Mouse (Mus musculus): ENCODE data around the gene Bahcc1. TPM values are rescaled to one million over a fixed set of nuclear protein-coding genes. Genes with fewer than 3 reads are reported as not detected.
A peak's percentile ranks its signal among the peaks of the same experiment; 100 is the strongest.

The Bahcc1 gene
- polyA plus RNA-seq, 2 experiments = 14.0 to 22.9 TPM

DNA sequence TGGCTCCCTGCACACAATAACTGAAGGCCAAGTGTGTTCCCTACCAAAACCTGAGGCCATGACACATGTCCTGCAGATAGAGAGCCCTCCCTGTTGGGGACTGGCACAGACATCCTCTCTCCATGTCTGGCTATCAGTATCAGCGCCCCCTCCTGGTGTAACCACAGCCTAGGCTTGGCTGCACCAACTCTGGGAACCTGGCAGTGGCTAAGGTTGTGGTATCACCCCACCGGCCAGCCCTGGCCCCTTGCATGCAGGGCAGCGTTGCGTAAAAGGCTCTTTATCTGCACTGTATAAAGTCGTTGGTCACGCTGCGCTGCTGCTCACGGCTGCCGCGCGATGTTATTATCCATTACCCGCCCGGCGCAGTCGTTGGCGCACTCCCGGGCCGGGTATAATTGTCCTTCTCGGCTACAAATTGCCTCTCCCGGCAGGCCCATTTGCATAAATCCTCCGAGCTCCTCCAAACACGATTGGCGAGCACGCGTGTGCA, 47.6 kb downstream of the Bahcc1 start:
- 72% methylated on average over 25 of the region's 25 CpGs for WGBS
- no peak for TF ChIP-seq POLR2A (IDR thresholded peaks at IDR 0.05; ENCODE audit: borderline replicate concordance, extremely low read depth, insufficient read depth, insufficient read length)
- Histone ChIP-seq H3K9me3 (ENCODE audit: control insufficient read depth, low read length) (no peaks in the 10 kb centered on the region), H3K9ac (ENCODE audit: low read depth, low read length, severe bottlenecking) (no peak overlapping the region), H3K4me2 (replicated peaks; ENCODE audit: low read depth, low read length, severe bottlenecking) (no peak overlapping the region), H3K36me3 (ENCODE audit: control insufficient read depth, insufficient read depth, low read length) (peaks cover 96% of the 10 kb centered on the region), H3K4me1 (ENCODE audit: control insufficient read depth, insufficient read depth, low read length) (no peaks in the 10 kb centered on the region), H3K4me3 (replicated peaks; ENCODE audit: low read length) (no peak overlapping the region), H3K27me3 (ENCODE audit: control insufficient read depth, insufficient read depth, low read length) (no peaks in the 10 kb centered on the region), H3K27ac (replicated peaks; ENCODE audit: low read depth, low read length) (no peak overlapping the region)
- DNase-seq (ENCODE audit: low spot score) (no peak), ATAC-seq (ENCODE audit: low FRiP score, low read depth) (no peak; the same call in 1 of the 2 replicates)

DNA sequence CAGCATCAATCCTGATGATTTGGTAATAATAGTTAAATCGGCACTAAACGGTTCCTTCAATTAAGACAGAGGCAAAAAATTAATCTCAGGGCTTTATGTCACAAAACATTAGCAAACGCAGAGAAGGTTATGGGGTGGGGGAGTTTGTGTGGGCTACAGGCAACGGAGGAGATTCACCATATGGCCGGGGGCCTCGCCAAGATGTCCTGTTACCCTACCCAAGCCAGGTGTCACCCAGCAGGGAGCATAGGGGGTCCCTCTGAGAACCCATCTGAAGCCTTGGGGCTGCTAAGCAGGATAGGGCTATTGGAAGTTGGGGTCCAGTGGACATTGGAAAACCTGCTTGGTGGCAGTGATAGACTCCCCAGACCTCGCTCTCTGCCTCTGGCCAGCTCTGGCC, 48.0 kb downstream of the Bahcc1 start:
- ATAC-seq (ENCODE audit: low FRiP score, low read depth) = no peak
- H3K9me3 ChIP-seq (ENCODE audit: control insufficient read depth, low read length) = no peaks in the 10 kb centered on the region
- WGBS = 83% methylated on average over 7 of the region's 7 CpGs
- no peak for TF ChIP-seq POLR2A (IDR thresholded peaks at IDR 0.05; ENCODE audit: borderline replicate concordance, extremely low read depth, insufficient read depth, insufficient read length)
- H3K36me3 ChIP-seq (ENCODE audit: control insufficient read depth, insufficient read depth, low read length) = peaks cover 97% of the 10 kb centered on the region
- DNase-seq (ENCODE audit: low spot score) = no peak
- 0 out of 2 replicates have a peak overlapping the region, but pooled peaks have one; percentile 26 for H3K27ac ChIP-seq (replicated peaks; ENCODE audit: low read depth, low read length)
- no peaks in the 10 kb centered on the region for H3K27me3 ChIP-seq (ENCODE audit: control insufficient read depth, insufficient read depth, low read length)
- no peak overlapping the region for H3K4me3 ChIP-seq (replicated peaks; ENCODE audit: low read length)
- H3K4me2 ChIP-seq (replicated peaks; ENCODE audit: low read depth, low read length, severe bottlenecking) = no peak overlapping the region
- H3K9ac ChIP-seq (ENCODE audit: low read depth, low read length, severe bottlenecking) = no peak overlapping the region
- no peaks in the 10 kb centered on the region for H3K4me1 ChIP-seq (ENCODE audit: control insufficient read depth, insufficient read depth, low read length)

DNA sequence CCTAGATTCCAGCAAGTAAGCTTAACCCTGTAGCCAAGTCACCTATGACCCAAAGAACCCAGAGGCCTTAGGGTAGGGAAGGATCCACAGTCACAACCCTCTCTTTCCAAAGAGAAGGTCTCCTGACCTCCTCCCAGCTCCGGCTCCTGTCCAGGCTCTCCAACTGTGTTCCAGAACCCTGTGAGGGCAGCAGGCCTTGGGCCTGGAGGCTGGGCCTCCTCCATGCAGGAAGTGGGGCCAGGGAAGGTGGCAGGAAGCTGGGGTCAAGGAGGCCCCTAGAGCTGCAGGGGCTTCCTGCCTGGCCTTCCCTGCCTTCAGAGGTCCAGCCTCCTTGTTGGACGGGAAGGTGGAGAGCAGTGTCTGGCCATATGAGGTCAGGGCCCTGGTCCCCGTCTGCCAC, 48.5 kb downstream of the Bahcc1 start:
- WGBS = 57% methylated on average over 3 of the region's 3 CpGs
- TF ChIP-seq POLR2A (IDR thresholded peaks at IDR 0.05; ENCODE audit: borderline replicate concordance, extremely low read depth, insufficient read depth, insufficient read length) = no peak
- Histone ChIP-seq H3K9ac (ENCODE audit: low read depth, low read length, severe bottlenecking) (no peak overlapping the region), H3K4me3 (replicated peaks; ENCODE audit: low read length) (no peak overlapping the region), H3K36me3 (ENCODE audit: control insufficient read depth, insufficient read depth, low read length) (peaks cover 97% of the 10 kb centered on the region), H3K4me1 (ENCODE audit: control insufficient read depth, insufficient read depth, low read length) (no peaks in the 10 kb centered on the region), H3K9me3 (ENCODE audit: control insufficient read depth, low read length) (no peaks in the 10 kb centered on the region), H3K27ac (replicated peaks; ENCODE audit: low read depth, low read length) (0 out of 2 replicates have a peak overlapping the region, but pooled peaks have one; percentile 26), H3K27me3 (ENCODE audit: control insufficient read depth, insufficient read depth, low read length) (no peaks in the 10 kb centered on the region), H3K4me2 (replicated peaks; ENCODE audit: low read depth, low read length, severe bottlenecking) (no peak overlapping the region)
- ATAC-seq (ENCODE audit: low FRiP score, low read depth) (no peak), DNase-seq (ENCODE audit: low spot score) (no peak)

DNA sequence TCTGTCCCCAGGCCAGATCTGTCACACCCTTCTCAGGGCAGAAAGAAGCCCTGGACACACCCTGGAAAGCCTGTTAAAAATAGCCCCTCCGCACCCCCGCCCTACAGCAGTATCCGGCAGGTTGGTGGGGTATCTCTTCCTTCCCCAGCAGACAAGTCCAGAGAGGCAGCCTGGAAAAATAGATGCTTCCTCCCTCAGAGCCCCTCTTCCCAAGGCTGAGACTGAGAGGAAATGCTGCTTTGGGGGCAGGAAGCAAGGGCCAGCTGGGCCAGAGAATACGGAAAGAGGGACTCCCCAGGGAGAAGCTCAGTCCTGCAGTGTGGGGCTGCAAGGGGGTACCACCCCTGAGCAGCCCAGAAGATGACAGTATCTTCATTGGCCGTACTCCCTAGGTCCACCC, 50.8 kb downstream of the Bahcc1 start:
- no peak overlapping the region for H3K4me2 ChIP-seq (replicated peaks; ENCODE audit: low read depth, low read length, severe bottlenecking)
- H3K9me3 ChIP-seq (ENCODE audit: control insufficient read depth, low read length) = no peaks in the 10 kb centered on the region
- H3K27me3 ChIP-seq (ENCODE audit: control insufficient read depth, insufficient read depth, low read length) = no peaks in the 10 kb centered on the region
- DNase-seq (ENCODE audit: low spot score) (no peak), ATAC-seq (ENCODE audit: low FRiP score, low read depth) (no peak)
- peaks cover 92% of the 10 kb centered on the region for H3K36me3 ChIP-seq (ENCODE audit: control insufficient read depth, insufficient read depth, low read length)
- no peak for TF ChIP-seq POLR2A (IDR thresholded peaks at IDR 0.05; ENCODE audit: borderline replicate concordance, extremely low read depth, insufficient read depth, insufficient read length)
- no peaks in the 10 kb centered on the region for H3K4me1 ChIP-seq (ENCODE audit: control insufficient read depth, insufficient read depth, low read length)
- H3K9ac ChIP-seq (ENCODE audit: low read depth, low read length, severe bottlenecking) = no peak overlapping the region
- no peak overlapping the region for H3K27ac ChIP-seq (replicated peaks; ENCODE audit: low read depth, low read length)
- no peak overlapping the region for H3K4me3 ChIP-seq (replicated peaks; ENCODE audit: low read length)
- 95% methylated on average over 5 of the region's 5 CpGs for WGBS

DNA sequence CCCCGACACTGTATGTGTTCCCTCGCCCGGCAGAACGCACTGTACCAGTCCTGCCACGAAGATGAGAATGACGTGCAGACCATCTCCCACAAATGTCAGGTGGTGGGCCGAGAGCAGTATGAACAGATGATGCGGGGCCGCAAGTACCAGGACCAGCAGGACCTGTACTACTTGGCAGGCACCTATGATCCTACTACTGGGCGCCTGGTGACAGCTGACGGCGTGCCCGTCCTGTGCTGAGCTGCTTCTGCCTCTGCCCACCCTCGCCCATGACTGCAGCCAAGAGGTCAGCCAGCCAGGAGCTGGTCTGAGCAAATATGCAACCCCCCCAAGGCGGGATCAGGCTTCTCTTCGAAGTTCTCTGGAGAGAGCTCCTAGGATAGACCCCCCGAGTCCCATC, 56.9 kb downstream of the Bahcc1 start:
- Histone ChIP-seq H3K4me2 (replicated peaks; ENCODE audit: low read depth, low read length, severe bottlenecking) (no peak overlapping the region), H3K27me3 (ENCODE audit: control insufficient read depth, insufficient read depth, low read length) (no peaks in the 10 kb centered on the region), H3K27ac (replicated peaks; ENCODE audit: low read depth, low read length) (no peak overlapping the region), H3K4me1 (ENCODE audit: control insufficient read depth, insufficient read depth, low read length) (no peaks in the 10 kb centered on the region), H3K9me3 (ENCODE audit: control insufficient read depth, low read length) (no peaks in the 10 kb centered on the region), H3K9ac (ENCODE audit: low read depth, low read length, severe bottlenecking) (no peak overlapping the region), H3K36me3 (ENCODE audit: control insufficient read depth, insufficient read depth, low read length) (peaks cover 69% of the 10 kb centered on the region), H3K4me3 (replicated peaks; ENCODE audit: low read length) (no peak overlapping the region)
- ATAC-seq (ENCODE audit: low FRiP score, low read depth) = no peak
- 94% methylated on average over 17 of the region's 17 CpGs for WGBS
- no peak for TF ChIP-seq POLR2A (IDR thresholded peaks at IDR 0.05; ENCODE audit: borderline replicate concordance, extremely low read depth, insufficient read depth, insufficient read length)
- no peak for DNase-seq (ENCODE audit: low spot score)

DNA sequence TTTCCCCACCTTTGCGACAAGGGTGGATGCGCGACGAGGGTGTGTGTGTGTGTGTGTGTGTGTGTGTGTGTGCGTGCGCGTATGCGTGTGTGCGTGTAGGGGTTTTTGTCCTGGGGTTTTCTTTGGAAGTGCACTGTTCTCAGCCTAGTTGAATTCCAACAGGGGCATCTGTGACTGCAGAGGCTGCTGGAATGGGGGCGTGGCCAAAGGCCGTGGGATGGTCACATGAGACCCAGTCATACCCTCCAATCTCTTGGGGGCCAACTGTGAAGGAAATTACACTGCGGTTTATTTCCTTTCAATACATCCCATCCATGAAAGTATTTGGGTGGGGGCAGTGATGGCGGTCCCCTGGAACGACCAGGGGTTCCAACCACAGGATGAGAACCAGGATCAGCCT, 57.5 kb downstream of the Bahcc1 start:
- TF ChIP-seq POLR2A (IDR thresholded peaks at IDR 0.05; ENCODE audit: borderline replicate concordance, extremely low read depth, insufficient read depth, insufficient read length) = no peak
- 91% methylated on average over 14 of the region's 14 CpGs for WGBS
- Histone ChIP-seq H3K4me2 (replicated peaks; ENCODE audit: low read depth, low read length, severe bottlenecking) (no peak overlapping the region), H3K36me3 (ENCODE audit: control insufficient read depth, insufficient read depth, low read length) (peaks cover 63% of the 10 kb centered on the region), H3K27me3 (ENCODE audit: control insufficient read depth, insufficient read depth, low read length) (no peaks in the 10 kb centered on the region), H3K9me3 (ENCODE audit: control insufficient read depth, low read length) (no peaks in the 10 kb centered on the region), H3K4me3 (replicated peaks; ENCODE audit: low read length) (no peak overlapping the region), H3K4me1 (ENCODE audit: control insufficient read depth, insufficient read depth, low read length) (peaks cover under 1% of the 10 kb centered on the region; the same call in 1 of the 2 replicates), H3K9ac (ENCODE audit: low read depth, low read length, severe bottlenecking) (no peak overlapping the region), H3K27ac (replicated peaks; ENCODE audit: low read depth, low read length) (no peak overlapping the region)
- ATAC-seq (ENCODE audit: low FRiP score, low read depth) = no peak
- DNase-seq (ENCODE audit: low spot score) = no peak
